Mouse (Mus musculus) megakaryocyte, adult 5-6 weeks (primary cell): ENCODE results near the gene Ripply2. TPM values are rescaled to one million over a fixed set of nuclear protein-coding genes. Genes with fewer than 3 reads are reported as not detected.
A peak's percentile ranks its signal among the peaks of the same experiment; 100 is the strongest.

Experiments
- ATAC-seq: 2 replicates; pipeline ENCODE4 v1.8.0; 2016; ENCODE audit warnings: mild to moderate bottlenecking, inconsistent platforms; ENCODE audit not compliant: poor library complexity, severe bottlenecking
- total RNA-seq, 2 experiments: library from RNA; stranded (forward) in 1 of 2; stranded (reverse) in 1 of 2; fragments of 153-499, 151-499 nt in 1 of 2; fragments of 221-1000, 200-1000 nt in 1 of 2; gene quantifications; 2 replicates each; pipeline versions ENCODE4 v1.2.3 to v1.2.4; 2015 to 2017

Ripply2 gene
- total RNA-seq, 2 experiments from 2014 or later = not detected

- peak; percentile 84 for ATAC-seq
These were observed 6.6 kb downstream of the Ripply2 start, which contains the start of gene Cyb5r4 for GRCm38 (mm10) chr9:87021778-87022523. Gene Cyb5r4 (plus strand): TSS chr9:87022014.

GRCm38 (mm10) chr9:87025764-87026163 lies 10.4 kb downstream of the Ripply2 start:
- peak; percentile 59 for ATAC-seq

DNA sequence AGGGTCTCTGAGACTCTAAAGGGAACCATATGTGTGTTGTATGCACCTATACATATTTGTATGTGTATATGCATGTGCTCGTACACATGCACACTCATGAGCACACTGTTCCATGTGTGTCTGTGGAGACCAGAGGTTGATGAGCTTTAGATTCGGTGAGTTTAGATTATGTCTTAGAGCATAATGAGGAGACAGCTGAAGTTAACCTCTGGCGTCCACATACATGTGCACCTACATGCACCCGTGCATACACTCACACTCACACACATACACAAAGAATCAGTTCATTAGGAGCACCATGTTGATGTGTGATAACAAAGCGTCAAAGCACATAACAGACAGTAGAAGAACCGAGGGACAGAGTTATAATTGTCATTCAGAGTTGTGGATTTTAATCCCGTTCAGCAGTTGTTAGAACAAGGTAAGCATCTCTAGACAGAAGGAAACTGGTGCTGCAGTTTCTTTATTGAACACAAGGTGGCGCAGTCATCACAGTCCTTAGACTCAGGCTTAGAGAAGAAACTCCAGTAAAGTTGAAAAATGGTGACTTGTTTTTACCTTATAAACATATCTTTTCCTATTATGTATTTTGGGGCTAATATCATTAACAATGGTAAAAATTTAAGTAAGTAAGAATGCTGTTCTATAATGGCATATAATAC lies 12.2 kb downstream of the Ripply2 start:
- peak; percentile 64 for ATAC-seq

DNA sequence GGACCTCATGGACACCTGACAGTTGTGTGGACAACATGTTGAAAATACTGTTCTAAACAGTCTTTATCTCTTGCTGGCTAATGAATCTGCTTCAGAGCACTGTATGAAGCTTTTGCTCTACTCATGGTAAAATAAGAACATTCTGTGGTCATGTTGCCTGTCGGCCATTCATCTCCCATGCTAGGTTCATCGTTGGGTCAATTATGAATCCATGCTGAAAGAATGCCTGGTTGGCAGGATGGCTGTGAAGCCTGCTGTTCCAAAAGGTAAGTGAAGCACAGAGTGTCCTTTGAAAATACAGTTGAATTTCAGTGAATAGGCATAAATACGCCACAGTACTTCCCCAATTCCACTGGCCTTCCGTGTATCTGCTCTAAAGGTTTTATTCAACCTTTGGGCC lies 16.9 kb downstream of the Ripply2 start:
- ATAC-seq = no peak

- ATAC-seq = no peak
These were observed 19.7 kb downstream of the Ripply2 start for GRCm38 (mm10) chr9:87034831-87035580.

- no peak for ATAC-seq
These were observed 34.1 kb downstream of the Ripply2 start for GRCm38 (mm10) chr9:87049425-87049824.

- ATAC-seq = no peak
These were observed 40.4 kb downstream of the Ripply2 start for GRCm38 (mm10) chr9:87055547-87056235.

GRCm38 (mm10) chr9:87062337-87062736 lies 47.0 kb downstream of the Ripply2 start:
- no peak for ATAC-seq

GRCm38 (mm10) chr9:87068160-87068559 lies 52.8 kb downstream of the Ripply2 start:
- peak; percentile 98 for ATAC-seq

Other genes with a start within 250 kb of the Ripply2 start
- not detected in 2 replicates for gene Snap91, start 134.9 kb upstream of the Ripply2 start, total RNA-seq (2015)
- gene Snap91, start 134.9 kb upstream of the Ripply2 start, total RNA-seq (2017) = not detected in 2 replicates
- 189 and 205 TPM in 2 replicates for gene Cyb5r4, start 6.5 kb downstream of the Ripply2 start, total RNA-seq (2015)
- 163 and 177 TPM in 2 replicates for gene Cyb5r4, start 6.5 kb downstream of the Ripply2 start, total RNA-seq (2017)
- gene Mrap2, start 128.8 kb downstream of the Ripply2 start, total RNA-seq (2015) = not detected in 2 replicates
- not detected in 2 replicates for gene Mrap2, start 128.8 kb downstream of the Ripply2 start, total RNA-seq (2017)
- gene Cep162, start 240.0 kb downstream of the Ripply2 start, total RNA-seq (2015) = 7.0 and 8.8 TPM in 2 replicates
- gene Cep162, start 240.0 kb downstream of the Ripply2 start, total RNA-seq (2017) = 9.3 and 11.5 TPM in 2 replicates